Comparison of ENCODE assay signal across 13 mouse cellular contexts in the genomic region with DNA sequence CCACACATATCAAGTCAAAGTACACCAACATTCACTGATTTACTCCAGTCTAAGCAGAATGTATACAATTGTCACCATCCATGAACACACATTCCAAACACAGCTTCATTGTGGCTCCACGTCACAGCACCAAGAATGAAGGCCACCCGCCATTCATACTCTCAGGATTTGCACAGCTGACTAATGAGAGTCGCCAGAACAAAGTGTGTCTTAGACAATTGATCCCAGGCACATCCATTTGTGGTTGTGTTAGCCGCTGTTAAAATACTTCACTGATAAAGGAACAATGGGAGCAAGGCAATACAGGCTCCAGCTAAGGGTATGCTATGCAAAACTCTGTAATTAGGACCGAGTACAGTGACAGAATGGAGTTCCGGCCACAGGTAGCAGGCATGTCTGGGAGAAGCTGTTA.
DNase-seq lines count a peak whose midpoint lies in the region; ATAC-seq lines count a peak whose summit lies in the region.
"Had no signal": no experiment of that assay in that cellular context is flagged by ENCODE, and none has a peak within 500 bp of the region (broad histone marks: within the 10 kb centered on the region; RNA-seq: fewer than 3 reads in every experiment).

No protein-coding gene starts in this region.

- H3K9ac ChIP-seq in forebrain, embryonic 14.5 days (ENCODE audit: low read length): peak overlapping the region; percentile 14; the same call in 1 of the 2 replicates
- H3K9ac ChIP-seq in midbrain, embryonic 16.5 days (ENCODE audit: low read depth, low read length): peak overlapping the region; percentile 21
- H3K9ac ChIP-seq: liver, embryonic 13.5 days; stomach, embryonic 15.5 days had no signal

- no peaks in the 10 kb centered on the region for H3K36me3 ChIP-seq in embryonic facial prominence, embryonic 10.5 days (replicated peaks)
- H3K36me3 ChIP-seq in forebrain, embryonic 14.5 days (ENCODE audit: control insufficient read depth, insufficient read depth, low read length): no peaks in the 10 kb centered on the region
- no peaks in the 10 kb centered on the region for H3K36me3 ChIP-seq in limb, embryonic 10.5 days
- H3K36me3 ChIP-seq in midbrain, embryonic 16.5 days (ENCODE audit: control insufficient read depth, insufficient read depth, low read length): no peaks in the 10 kb centered on the region
- H3K36me3 ChIP-seq: heart, embryonic 10.5 days; liver, embryonic 13.5 days; stomach, embryonic 15.5 days had no signal

- H3K27ac ChIP-seq in embryonic facial prominence, embryonic 10.5 days (replicated peaks): no peak overlapping the region
- peak overlapping the region; percentile 46 for H3K27ac ChIP-seq in forebrain, embryonic 14.5 days (ENCODE audit: low read depth, low read length)
- H3K27ac ChIP-seq in limb, embryonic 10.5 days: 0 out of 2 replicates have a peak overlapping the region, but pooled peaks have one; percentile 15
- H3K27ac ChIP-seq in midbrain, embryonic 16.5 days (ENCODE audit: low read length): peak overlapping the region; percentile 64
- H3K27ac ChIP-seq: heart, embryonic 10.5 days; liver, embryonic 13.5 days; stomach, embryonic 15.5 days had no signal

- no peaks in the 10 kb centered on the region for H3K9me3 ChIP-seq in embryonic facial prominence, embryonic 10.5 days
- H3K9me3 ChIP-seq in forebrain, embryonic 14.5 days (replicated peaks; ENCODE audit: control insufficient read depth, low read length): no peaks in the 10 kb centered on the region
- H3K9me3 ChIP-seq in limb, embryonic 10.5 days (replicated peaks): no peaks in the 10 kb centered on the region
- H3K9me3 ChIP-seq in midbrain, embryonic 16.5 days (replicated peaks; ENCODE audit: control insufficient read depth, low read length, poor library complexity, severe bottlenecking): 0 out of 2 replicates have a peak, but pooled peaks cover 2% of the 10 kb centered on the region
- H3K9me3 ChIP-seq: heart, embryonic 10.5 days; liver, embryonic 13.5 days; stomach, embryonic 15.5 days had no signal

- 51% methylated on average over 6 of the region's 6 CpGs for WGBS in embryonic facial prominence, embryonic 10.5 days
- 11% methylated on average over 6 of the region's 6 CpGs for WGBS in forebrain, embryonic 14.5 days
- WGBS in limb, embryonic 10.5 days: 84% methylated on average over 6 of the region's 6 CpGs
- WGBS in midbrain, embryonic 16.5 days: 27% methylated on average over 6 of the region's 6 CpGs

- peak; percentile 9 for DNase-seq in embryonic facial prominence, embryonic 10.5 days (ENCODE audit: low spot score)
- DNase-seq in forebrain, embryonic 14.5 days (ENCODE audit: low spot score): peak; percentile 57
- no peak for DNase-seq in limb, embryonic 10.5 days (ENCODE audit: low spot score)
- DNase-seq in kidney, adult 11 months: no peak
- DNase-seq in urinary bladder, postnatal 25 days (ENCODE audit: low spot score): no peak
- no peak for DNase-seq in heart, adult 9 months (ENCODE audit: low spot score in 2 of 2)
- DNase-seq in left cerebral cortex, postnatal 36 days (ENCODE audit: low spot score in 2 of 2): no peak
- DNase-seq: adrenal gland, postnatal 10 days; liver, embryonic 13.5 days; lung, postnatal 4 days had no signal

- peak; percentile 76 for ATAC-seq in forebrain, embryonic 14.5 days
- ATAC-seq in midbrain, embryonic 16.5 days: peak; percentile 81

- no peaks in the 10 kb centered on the region for H3K27me3 ChIP-seq in embryonic facial prominence, embryonic 10.5 days (replicated peaks; ENCODE audit: low read depth, poor library complexity, severe bottlenecking)
- no peaks in the 10 kb centered on the region for H3K27me3 ChIP-seq in forebrain, embryonic 14.5 days (replicated peaks; ENCODE audit: control insufficient read depth, insufficient read depth, low read length)
- H3K27me3 ChIP-seq in limb, embryonic 10.5 days (ENCODE audit: low read depth, poor library complexity, severe bottlenecking): no peaks in the 10 kb centered on the region
- H3K27me3 ChIP-seq in midbrain, embryonic 16.5 days (ENCODE audit: control insufficient read depth, insufficient read depth, low read depth, low read length): no peaks in the 10 kb centered on the region
- H3K27me3 ChIP-seq: liver, embryonic 13.5 days; stomach, embryonic 15.5 days had no signal

- H3K4me2 ChIP-seq in forebrain, embryonic 14.5 days (ENCODE audit: low read length): peak overlapping the region; percentile 47
- peak overlapping the region; percentile 58 for H3K4me2 ChIP-seq in midbrain, embryonic 16.5 days (ENCODE audit: low read length)
- H3K4me2 ChIP-seq: liver, embryonic 13.5 days; stomach, embryonic 15.5 days had no signal

- intact Hi-C loops in left cerebral cortex, postnatal 36 days (cut with DNase I): no loop called here

- H3K4me3 ChIP-seq in embryonic facial prominence, embryonic 10.5 days: peak overlapping the region; percentile 24; the same call in 1 of the 2 replicates
- H3K4me3 ChIP-seq in forebrain, embryonic 14.5 days (ENCODE audit: low read depth, low read length): 0 out of 2 replicates have a peak overlapping the region, but pooled peaks have one; percentile 13
- H3K4me3 ChIP-seq in limb, embryonic 10.5 days: no peak overlapping the region
- peak overlapping the region; percentile 30 for H3K4me3 ChIP-seq in midbrain, embryonic 16.5 days (ENCODE audit: low read depth, low read length)
- H3K4me3 ChIP-seq: heart, embryonic 10.5 days; liver, embryonic 13.5 days; stomach, embryonic 15.5 days had no signal

- peaks cover 10% of the 10 kb centered on the region for H3K4me1 ChIP-seq in embryonic facial prominence, embryonic 10.5 days
- peaks cover 8% of the 10 kb centered on the region; the same call in 1 of the 2 replicates for H3K4me1 ChIP-seq in forebrain, embryonic 14.5 days (ENCODE audit: control insufficient read depth, insufficient read depth, low read length)
- H3K4me1 ChIP-seq in limb, embryonic 10.5 days: peaks cover 10% of the 10 kb centered on the region
- H3K4me1 ChIP-seq in midbrain, embryonic 16.5 days (ENCODE audit: control insufficient read depth, insufficient read depth, low read length): peaks cover 9% of the 10 kb centered on the region
- H3K4me1 ChIP-seq: heart, embryonic 10.5 days; liver, embryonic 13.5 days; stomach, embryonic 15.5 days had no signal

Comparison
In these comparisons a context has a peak if more than half of its experiments do, and no peak if none do; other contexts are left out.
1. DNase-seq: peak in embryonic facial prominence, embryonic 10.5 days (single experiment) and forebrain, embryonic 14.5 days (single experiment); none in limb, embryonic 10.5 days (single experiment), kidney, adult 11 months (single experiment), urinary bladder, postnatal 25 days (single experiment), heart, adult 9 months (0 of 2) and left cerebral cortex, postnatal 36 days (0 of 2).